15 mouse cellular contexts compared by ENCODE assay signal in genomic region chr9:37457151-37457550, GRCm38 (mm10). TPM values are rescaled to one million over a fixed set of nuclear protein-coding genes. Genes with fewer than 3 reads are reported as not detected.
DNase-seq lines count a peak whose midpoint lies in the region; ATAC-seq and TF ChIP-seq lines count a peak whose summit lies in the region.
"Had no signal": no experiment of that assay in that cellular context is flagged by ENCODE, and none has a peak within 500 bp of the region (broad histone marks: within the 10 kb centered on the region; RNA-seq: fewer than 3 reads in every experiment).

No protein-coding gene starts in this region.

- H3K4me3 ChIP-seq in heart, embryonic 12.5 days, result no peak overlapping the region
- H3K4me3 ChIP-seq in forebrain, embryonic 13.5 days, result no peak overlapping the region
- H3K4me3 ChIP-seq in hindbrain, embryonic 14.5 days (replicated peaks; ENCODE audit: low read length), result no peak overlapping the region
- H3K4me3 ChIP-seq in midbrain, embryonic 16.5 days (ENCODE audit: low read depth, low read length), result no peak overlapping the region
- no peak overlapping the region for H3K4me3 ChIP-seq in lung, adult 2 months (replicated peaks; ENCODE audit: extremely low read depth, low read depth, low read length)

- peaks cover 96% of the 10 kb centered on the region for H3K27me3 ChIP-seq in heart, embryonic 12.5 days (replicated peaks)
- peaks cover 33% of the 10 kb centered on the region for H3K27me3 ChIP-seq in forebrain, embryonic 13.5 days
- peaks cover 38% of the 10 kb centered on the region for H3K27me3 ChIP-seq in hindbrain, embryonic 14.5 days (ENCODE audit: control insufficient read depth, insufficient read depth, low read length)
- peaks cover 8% of the 10 kb centered on the region for H3K27me3 ChIP-seq in midbrain, embryonic 16.5 days (ENCODE audit: control insufficient read depth, insufficient read depth, low read depth, low read length)

- no peak for TF ChIP-seq CTCF in lung, adult 2 months (IDR thresholded peaks at IDR 0.05; ENCODE audit: insufficient read depth, low read length)

- WGBS in heart, embryonic 12.5 days, result 51% methylated on average over 1 of the region's 1 CpGs
- 50% methylated on average over 1 of the region's 1 CpGs for WGBS in forebrain, embryonic 13.5 days
- 41% methylated on average over 1 of the region's 1 CpGs for WGBS in hindbrain, embryonic 14.5 days
- 42% methylated on average over 1 of the region's 1 CpGs for WGBS in midbrain, embryonic 16.5 days
- 74% methylated on average over 1 of the region's 1 CpGs for WGBS in lung, adult 2 months

- no peak overlapping the region for H3K27ac ChIP-seq in heart, embryonic 12.5 days (ENCODE audit: poor library complexity, severe bottlenecking)
- H3K27ac ChIP-seq in forebrain, embryonic 13.5 days, result peak overlapping the region; percentile 83
- peak overlapping the region; percentile 48 for H3K27ac ChIP-seq in hindbrain, embryonic 14.5 days
- H3K27ac ChIP-seq in midbrain, embryonic 16.5 days (ENCODE audit: low read length), result no peak overlapping the region
- H3K27ac ChIP-seq: kidney, postnatal 0 days; stomach, embryonic 15.5 days had no signal

- no peaks in the 10 kb centered on the region for H3K9me3 ChIP-seq in heart, embryonic 12.5 days (replicated peaks)
- no peaks in the 10 kb centered on the region for H3K9me3 ChIP-seq in forebrain, embryonic 13.5 days (replicated peaks)
- no peaks in the 10 kb centered on the region for H3K9me3 ChIP-seq in hindbrain, embryonic 14.5 days (ENCODE audit: control insufficient read depth, low read length)
- H3K9me3 ChIP-seq in midbrain, embryonic 16.5 days (replicated peaks; ENCODE audit: control insufficient read depth, low read length, poor library complexity, severe bottlenecking), result no peaks in the 10 kb centered on the region
- H3K9me3 ChIP-seq: megakaryocyte, embryonic 14.5 days; stomach, embryonic 15.5 days had no signal

- DNase-seq in heart, postnatal 10 days, result no peak
- DNase-seq in hindbrain, embryonic 14.5 days (ENCODE audit: low spot score), result no peak
- no peak for DNase-seq in lung, adult 2 months
- DNase-seq in adrenal gland, adult 8-10 months, result no peak
- DNase-seq in gastrocnemius, adult 8-10 months (ENCODE audit: low spot score in 2 of 2), result no peak
- DNase-seq: gastrocnemius, postnatal 36 days; thymus, postnatal 4 days had no signal

- peak overlapping the region; percentile 68 for H3K4me2 ChIP-seq in heart, embryonic 12.5 days
- H3K4me2 ChIP-seq in forebrain, embryonic 13.5 days, result peak overlapping the region; percentile 55
- H3K4me2 ChIP-seq in hindbrain, embryonic 14.5 days (replicated peaks), result peak overlapping the region; percentile 50
- H3K4me2 ChIP-seq in midbrain, embryonic 16.5 days (ENCODE audit: low read length), result peak overlapping the region; percentile 59; the same call in 1 of the 2 replicates

- intact Hi-C loops in heart, postnatal 10 days (cut with DNase I), result no loop called here

- H3K9ac ChIP-seq in heart, embryonic 12.5 days, result no peak overlapping the region
- H3K9ac ChIP-seq in forebrain, embryonic 13.5 days, result 0 out of 2 replicates have a peak overlapping the region, but pooled peaks have one; percentile 10
- no peak overlapping the region for H3K9ac ChIP-seq in hindbrain, embryonic 14.5 days
- no peak overlapping the region for H3K9ac ChIP-seq in midbrain, embryonic 16.5 days (ENCODE audit: low read depth, low read length)
- H3K9ac ChIP-seq: stomach, embryonic 15.5 days had no signal

- TF ChIP-seq POLR2A in lung, adult 2 months (IDR thresholded peaks at IDR 0.05; ENCODE audit: borderline replicate concordance, extremely low read depth, low read depth, low read length), result no peak

- H3K36me3 ChIP-seq in heart, embryonic 12.5 days, result no peaks in the 10 kb centered on the region
- H3K36me3 ChIP-seq in forebrain, embryonic 13.5 days (ENCODE audit: poor library complexity, severe bottlenecking), result no peaks in the 10 kb centered on the region
- H3K36me3 ChIP-seq in hindbrain, embryonic 14.5 days (replicated peaks; ENCODE audit: control insufficient read depth, insufficient read depth), result no peaks in the 10 kb centered on the region
- no peaks in the 10 kb centered on the region for H3K36me3 ChIP-seq in midbrain, embryonic 16.5 days (ENCODE audit: control insufficient read depth, insufficient read depth, low read length)
- H3K36me3 ChIP-seq: stomach, embryonic 15.5 days had no signal

- peaks cover 13% of the 10 kb centered on the region for H3K4me1 ChIP-seq in heart, embryonic 12.5 days (replicated peaks)
- H3K4me1 ChIP-seq in forebrain, embryonic 13.5 days, result peaks cover 98% of the 10 kb centered on the region
- H3K4me1 ChIP-seq in hindbrain, embryonic 14.5 days (replicated peaks; ENCODE audit: control insufficient read depth, insufficient read depth, low read length), result peaks cover 59% of the 10 kb centered on the region
- H3K4me1 ChIP-seq in midbrain, embryonic 16.5 days (ENCODE audit: control insufficient read depth, insufficient read depth, low read length), result peaks cover 28% of the 10 kb centered on the region
- H3K4me1 ChIP-seq in lung, adult 2 months (ENCODE audit: control insufficient read depth, insufficient read depth, low read length), result peaks cover 3% of the 10 kb centered on the region

- no peak for ATAC-seq in heart, embryonic 12.5 days (ENCODE audit: insufficient number of reproducible peaks, low FRiP score)
- ATAC-seq in forebrain, embryonic 13.5 days, result no peak
- ATAC-seq in hindbrain, embryonic 14.5 days (ENCODE audit: low FRiP score), result no peak
- ATAC-seq in midbrain, embryonic 16.5 days, result no peak
- ATAC-seq: inflammation-experienced regulatory T-cells, adult 6 months had no signal

RNA-seq across cellular contexts. Expression of gene Robo3, which starts 24.1 kb away (rescaled TPM):
- polyA plus RNA-seq in heart, embryonic 12.5 days (2016; fragmentation: Nextera tagmentation; extraction: Ambion mirVana), result 0.10 and 0.20 TPM in 2 replicates
- total RNA-seq in heart, postnatal 10 days (2021), result not detected
- 7.1 and 9.3 TPM in 2 replicates for polyA plus RNA-seq in forebrain, embryonic 13.5 days (2015; fragmentation: Nextera tagmentation; extraction: Ambion mirVana)
- 13.3 and 20.5 TPM in 2 replicates for polyA plus RNA-seq in hindbrain, embryonic 14.5 days (2014; fragmentation: Nextera tagmentation; extraction: Ambion mirVana)
- polyA plus RNA-seq in midbrain, embryonic 16.5 days (2015; fragmentation: Nextera tagmentation; extraction: Ambion mirVana), result 4.2 and 17.6 TPM in 2 replicates
- 0.07 and 0.22 TPM in 2 replicates for polyA plus RNA-seq in lung, adult 2 months (2012; rRNA removed)
- 1 to 10 TPM; 1.3 to 2.1 (median 1.7) TPM for total RNA-seq in adrenal gland, adult 8-10 months (2022)
- not detected for total RNA-seq in gastrocnemius, adult 8-10 months (2022)
- total RNA-seq: gastrocnemius, postnatal 36 days; neutrophil, adult 5-6 weeks had no signal
- polyA plus RNA-seq: inflammation-experienced regulatory T-cells, adult 6 months had no signal

RNA-seq across cellular contexts. Expression of gene Msantd2, which starts 32.0 kb away (rescaled TPM):
- polyA plus RNA-seq in heart, embryonic 12.5 days (2016; fragmentation: Nextera tagmentation; extraction: Ambion mirVana), result 21.7 and 28.2 TPM in 2 replicates
- 10 to 100 TPM; 11.7 to 16.4 TPM for total RNA-seq in heart, postnatal 10 days (2021)
- 32.3 and 38.1 TPM in 2 replicates for polyA plus RNA-seq in forebrain, embryonic 13.5 days (2015; fragmentation: Nextera tagmentation; extraction: Ambion mirVana)
- polyA plus RNA-seq in hindbrain, embryonic 14.5 days (2014; fragmentation: Nextera tagmentation; extraction: Ambion mirVana), result 29.9 and 36.6 TPM in 2 replicates
- polyA plus RNA-seq in midbrain, embryonic 16.5 days (2015; fragmentation: Nextera tagmentation; extraction: Ambion mirVana), result 34.8 and 35.0 TPM in 2 replicates
- polyA plus RNA-seq in lung, adult 2 months (2012; rRNA removed), result 22.9 and 28.5 TPM in 2 replicates
- total RNA-seq in adrenal gland, adult 8-10 months (2022), result 10 to 100 TPM; 17.2 to 33.2 (median 22.6) TPM
- total RNA-seq in gastrocnemius, adult 8-10 months (2022), result 1 to 10 TPM; 2.2 to 3.2 (median 2.3) TPM

RNA-seq across cellular contexts. Expression of gene Robo4, which starts 55.5 kb away (rescaled TPM):
- polyA plus RNA-seq in heart, embryonic 12.5 days (2016; fragmentation: Nextera tagmentation; extraction: Ambion mirVana), result 4.6 and 6.2 TPM in 2 replicates
- 10 to 100 TPM; 40.9 to 50.6 TPM for total RNA-seq in heart, postnatal 10 days (2021)
- 3.1 and 4.2 TPM in 2 replicates for polyA plus RNA-seq in forebrain, embryonic 13.5 days (2015; fragmentation: Nextera tagmentation; extraction: Ambion mirVana)
- 4.8 and 5.9 TPM in 2 replicates for polyA plus RNA-seq in hindbrain, embryonic 14.5 days (2014; fragmentation: Nextera tagmentation; extraction: Ambion mirVana)
- polyA plus RNA-seq in midbrain, embryonic 16.5 days (2015; fragmentation: Nextera tagmentation; extraction: Ambion mirVana), result 4.2 and 5.5 TPM in 2 replicates
- 67.8 and 88.4 TPM in 2 replicates for polyA plus RNA-seq in lung, adult 2 months (2012; rRNA removed)
- total RNA-seq in adrenal gland, adult 8-10 months (2022), result 10 to 100 TPM; 24.3 to 37.8 (median 29.3) TPM
- total RNA-seq in gastrocnemius, adult 8-10 months (2022), result 1 to 10 TPM; 6.8 to 9.2 (median 7.1) TPM
- total RNA-seq: neutrophil, adult 5-6 weeks had no signal
- polyA plus RNA-seq: inflammation-experienced regulatory T-cells, adult 6 months had no signal

Comparison
In these comparisons a context has a peak if more than half of its experiments do, and no peak if none do; other contexts are left out.
1. H3K27ac ChIP-seq: peak in forebrain, embryonic 13.5 days (single experiment) and hindbrain, embryonic 14.5 days (single experiment); none in heart, embryonic 12.5 days (single experiment) and midbrain, embryonic 16.5 days (single experiment).
2. Peak in every context shown above with its lines, with median percentiles within 50 percentile points of each other: H3K4me2 ChIP-seq.